Mouse (Mus musculus) embryo, embryonic 10 days (tissue): Measurements from ENCODE around the gene Gm42906.

Experiments used
- DNase-seq: peaks from one replicate; pipeline ENCODE4 v3.0.0-alpha.2; 2015; ENCODE audit warnings: low spot score

Gene Gm42906

DNA sequence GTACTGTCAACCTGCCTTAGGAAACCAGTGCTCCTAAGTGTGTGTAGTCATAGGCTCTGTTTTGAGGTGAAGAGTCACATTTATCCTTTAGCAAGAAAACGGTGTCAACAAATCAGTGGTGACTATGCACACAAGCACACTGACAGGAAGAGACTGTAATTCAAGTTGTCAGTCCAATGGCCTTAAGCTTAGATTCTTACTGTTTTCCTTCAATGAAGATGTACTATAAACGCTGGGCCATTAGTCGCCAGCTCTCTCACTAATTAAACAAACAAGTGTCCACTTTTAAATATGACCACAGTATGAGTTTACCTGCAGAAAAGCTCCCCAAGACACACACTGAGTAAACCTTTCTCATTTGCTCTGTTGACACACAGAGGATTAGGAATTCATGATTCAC lies 238.6 kb downstream of the Gm42906 start:
- DNase-seq: no peak

DNA sequence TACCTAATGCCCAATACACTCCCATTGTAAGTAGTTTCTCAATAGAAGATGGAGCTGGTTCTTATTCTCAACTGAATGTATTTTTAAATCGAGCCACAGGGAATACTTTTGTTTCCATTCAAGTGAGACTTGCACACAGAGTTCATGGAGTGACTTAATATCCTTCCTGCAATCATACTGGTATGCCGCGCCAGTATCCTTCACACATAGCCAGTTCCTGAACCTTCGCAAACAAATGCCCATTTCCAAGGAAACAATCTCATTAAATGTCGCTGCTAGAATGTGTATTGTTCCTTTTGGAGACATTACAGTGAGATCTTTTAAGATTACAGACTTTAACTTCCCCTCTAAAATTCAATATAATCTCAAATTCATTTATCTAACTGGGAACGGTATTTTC lies 239.3 kb downstream of the Gm42906 start:
- no peak for DNase-seq

DNA sequence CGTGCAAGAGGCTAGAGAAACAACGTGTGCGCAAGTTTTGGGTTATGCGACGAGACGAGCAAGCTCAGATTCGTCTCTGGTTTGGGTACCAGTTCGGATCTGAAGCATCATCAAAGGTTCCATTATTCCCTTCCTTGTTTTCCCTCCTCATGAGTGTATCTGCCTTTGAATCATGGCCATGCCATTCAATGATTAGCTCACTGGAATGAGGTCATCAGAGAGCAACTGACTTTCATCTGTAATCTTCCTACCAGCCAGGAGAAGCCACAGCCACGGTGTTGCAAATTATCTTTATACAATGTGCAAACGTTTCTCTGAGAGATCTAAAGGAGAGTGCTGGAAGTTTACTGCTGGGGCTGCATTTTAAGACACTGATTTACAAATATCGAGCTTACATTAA lies 240.6 kb downstream of the Gm42906 start:
- no peak for DNase-seq

DNA sequence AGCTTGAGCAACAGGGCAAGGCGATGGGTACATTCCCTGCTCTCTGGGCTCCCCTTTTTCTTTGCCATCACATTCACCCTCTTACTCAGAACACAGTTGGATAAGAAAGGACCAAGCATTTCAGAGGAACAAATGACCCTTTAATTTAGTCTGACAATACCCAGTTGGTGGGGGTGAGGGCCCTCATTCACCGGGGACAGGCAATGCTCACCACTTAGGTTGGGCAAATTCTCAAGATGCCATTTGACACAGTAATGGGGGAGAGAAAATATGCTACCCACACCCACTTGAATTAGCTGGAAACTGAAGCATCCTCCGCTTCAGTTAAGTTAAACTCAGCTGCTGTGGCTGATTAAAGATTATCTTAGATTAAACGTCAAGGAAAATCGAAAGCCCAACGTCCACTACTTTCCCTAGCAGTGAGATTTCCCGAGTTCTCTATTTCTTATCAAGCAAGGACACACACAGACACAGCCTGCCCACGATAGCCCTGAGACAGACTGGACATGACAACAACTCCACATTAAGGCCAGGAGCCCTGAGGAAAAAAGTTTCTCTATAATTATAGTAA lies 242.6 kb downstream of the Gm42906 start:
- DNase-seq: no peak

DNA sequence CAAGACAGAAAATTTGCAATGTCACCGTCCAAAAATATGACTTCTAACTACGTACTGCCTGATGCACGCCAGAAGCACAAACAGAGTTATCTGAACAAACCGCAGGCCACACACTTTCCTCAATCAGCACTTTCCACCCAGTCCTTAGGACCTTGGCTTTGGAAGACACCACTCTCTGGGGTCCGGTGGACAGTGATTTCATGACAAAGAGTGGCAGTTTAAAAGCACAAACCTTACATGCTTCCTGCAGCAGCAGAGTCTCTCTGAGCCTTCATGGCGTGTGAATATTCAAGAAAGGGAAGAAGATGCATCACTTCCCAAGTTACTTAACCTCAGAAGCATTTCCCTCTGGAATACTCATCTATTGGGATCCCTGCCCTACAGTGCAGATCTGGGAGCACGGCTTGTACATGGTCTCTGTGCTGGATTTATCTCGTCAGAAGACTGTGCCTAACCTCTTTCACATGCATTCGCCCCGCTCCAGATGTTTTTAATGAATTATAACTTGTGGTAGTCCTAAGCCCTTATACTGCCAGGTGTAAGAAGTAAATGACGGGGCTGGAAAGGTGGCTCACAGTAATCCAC lies 244.2 kb downstream of the Gm42906 start:
- no peak for DNase-seq

DNA sequence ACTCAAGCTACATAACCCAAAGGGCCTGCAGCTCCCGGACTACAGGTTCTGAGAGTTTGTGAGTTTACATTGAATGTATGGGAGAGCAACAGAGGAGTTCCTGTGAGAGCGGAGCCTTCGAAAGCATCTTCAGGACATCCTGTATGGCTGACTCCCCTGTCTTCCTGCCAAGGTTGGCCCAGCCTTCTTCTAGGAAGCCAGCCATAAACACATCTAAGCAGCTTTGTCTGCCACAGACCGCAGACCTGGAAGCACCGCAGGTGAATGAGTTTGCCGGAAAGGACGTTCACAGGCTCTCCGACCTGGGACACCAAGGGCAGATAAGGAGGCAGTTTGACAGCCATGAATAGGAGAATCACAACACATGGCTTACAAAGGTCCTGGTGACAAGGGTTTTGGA lies 246.7 kb downstream of the Gm42906 start:
- no peak for DNase-seq

DNA sequence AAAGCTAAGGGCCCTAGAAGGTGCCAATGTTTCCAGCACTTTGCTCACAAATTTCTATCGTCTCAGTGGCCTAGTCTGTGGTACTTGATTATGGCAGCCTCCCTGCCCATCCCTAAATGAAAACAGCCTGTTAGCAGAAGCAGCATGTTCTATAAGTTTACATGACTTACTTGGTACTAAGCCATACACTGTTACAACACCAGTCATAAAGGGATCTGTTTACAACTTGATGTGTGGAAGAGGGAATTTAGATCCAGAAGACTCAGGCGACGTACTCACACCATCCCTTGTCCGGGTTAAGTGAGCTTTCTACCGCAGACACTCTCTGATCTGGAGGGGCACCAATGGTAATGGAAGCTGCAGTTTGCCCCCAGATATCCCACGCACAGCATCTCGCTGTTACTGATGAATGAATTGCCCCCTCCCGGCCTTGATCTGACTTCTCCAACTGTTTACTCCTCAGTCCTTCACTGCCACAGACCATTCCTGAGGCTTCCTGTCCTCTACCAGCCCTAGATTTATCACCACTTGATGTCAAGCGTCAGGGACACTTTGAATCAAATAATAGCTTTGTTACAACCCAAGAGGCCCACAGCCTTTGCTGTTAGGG lies 247.7 kb downstream of the Gm42906 start:
- no peak for DNase-seq

DNA sequence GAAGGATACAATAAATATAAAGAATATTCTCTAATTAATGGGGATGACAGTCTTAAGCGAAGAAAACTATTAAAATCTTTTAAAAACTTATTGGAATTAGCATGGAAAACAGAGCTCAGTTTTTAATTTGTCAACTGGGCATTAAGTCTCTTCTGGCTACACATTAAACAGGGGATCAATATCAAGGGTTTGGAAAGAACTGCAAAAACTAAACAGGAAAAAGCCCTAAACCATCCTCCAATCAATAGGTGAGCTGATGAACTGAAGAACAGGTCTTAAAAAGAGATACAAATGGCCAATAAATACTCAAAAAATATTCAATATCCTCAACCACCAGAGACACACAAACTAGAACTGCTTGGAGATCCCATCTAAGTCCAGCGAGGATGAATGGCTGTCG lies 250.8 kb downstream of the Gm42906 start:
- DNase-seq: no peak

DNA sequence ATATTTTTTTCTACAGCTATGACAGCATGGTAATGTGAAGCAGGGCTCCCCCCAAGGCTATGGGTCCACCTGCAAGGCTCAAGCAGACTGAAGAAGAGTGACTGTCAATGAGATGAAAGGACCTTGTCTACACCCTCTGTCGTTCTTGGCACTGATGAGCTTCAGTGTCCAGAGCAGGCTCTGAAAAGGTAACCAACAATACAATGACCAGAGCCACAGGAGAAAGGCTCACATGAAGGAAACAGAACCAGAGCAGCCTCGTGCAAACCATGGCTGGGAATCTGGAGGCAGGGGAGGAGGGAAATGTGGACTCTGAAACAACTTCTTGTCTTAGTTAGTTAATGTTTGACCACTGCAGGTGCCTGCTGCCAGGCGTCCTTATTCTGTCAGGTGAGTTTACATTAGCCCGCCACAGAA lies 252.1 kb downstream of the Gm42906 start:
- DNase-seq: no peak

DNA sequence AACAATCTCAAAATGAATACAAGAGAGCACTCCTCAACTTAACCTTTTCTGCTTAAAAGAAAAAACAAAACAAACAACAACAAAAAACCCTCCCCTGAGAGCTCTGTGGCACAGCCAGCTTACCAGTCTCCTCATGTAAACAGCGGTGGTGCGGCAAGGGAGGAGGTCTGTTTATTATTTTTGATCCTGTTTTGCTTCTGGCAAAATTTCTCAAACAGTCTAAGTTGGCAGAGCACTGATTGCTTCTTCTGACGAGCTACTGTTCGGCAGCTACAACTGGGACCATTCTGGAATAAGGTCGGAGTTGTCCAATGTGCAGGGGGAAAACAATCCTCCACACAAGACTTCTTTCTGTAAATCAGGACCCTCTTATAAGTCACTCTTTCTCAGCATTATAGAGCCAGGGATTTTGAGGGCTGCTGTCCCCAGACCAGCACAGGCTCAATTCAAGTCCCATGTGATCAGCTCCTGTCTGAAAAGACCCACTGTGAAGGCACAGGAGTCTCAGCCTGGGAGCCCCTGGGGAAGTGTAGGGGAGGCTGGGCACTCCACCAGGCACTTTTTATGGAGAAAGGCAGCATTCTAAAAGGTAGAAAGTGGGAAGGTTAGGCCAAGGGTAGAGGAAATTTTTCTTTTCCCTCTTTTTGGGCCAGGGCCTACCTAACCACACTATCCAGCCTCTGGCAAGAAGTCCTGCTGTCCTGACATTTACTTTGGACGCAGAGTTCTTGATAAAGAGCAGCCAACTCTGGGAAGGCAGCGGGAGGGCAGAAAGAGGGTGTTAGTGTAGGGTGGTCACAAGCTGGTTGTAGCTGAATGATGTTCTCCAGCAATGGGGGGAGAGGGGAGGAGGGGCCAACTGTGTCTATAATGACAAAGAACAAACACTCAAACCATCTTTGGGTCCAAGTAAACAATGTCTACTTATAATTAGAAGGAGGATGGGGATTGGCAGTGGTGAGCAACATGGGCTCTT lies 253.2 kb downstream of the Gm42906 start:
- DNase-seq: no peak

DNA sequence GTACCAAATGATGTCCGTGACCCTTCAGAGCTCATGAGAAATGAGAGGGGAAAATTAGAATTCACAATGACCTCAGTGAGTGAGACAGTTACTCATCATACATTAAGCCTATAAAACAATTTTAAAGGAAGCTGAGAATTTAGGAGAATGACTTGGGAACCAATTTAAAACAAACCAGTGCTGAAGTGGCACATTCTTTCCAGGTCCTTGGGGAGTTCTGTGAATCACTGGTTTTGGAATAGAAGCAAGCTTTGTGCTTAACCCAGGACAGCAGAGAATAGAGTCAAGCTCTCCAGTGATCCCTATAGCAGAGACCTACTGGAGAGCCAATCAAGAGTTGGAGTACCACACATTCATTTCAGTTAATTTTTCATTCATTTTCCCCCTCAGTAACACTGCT lies 254.2 kb downstream of the Gm42906 start:
- no peak for DNase-seq

DNA sequence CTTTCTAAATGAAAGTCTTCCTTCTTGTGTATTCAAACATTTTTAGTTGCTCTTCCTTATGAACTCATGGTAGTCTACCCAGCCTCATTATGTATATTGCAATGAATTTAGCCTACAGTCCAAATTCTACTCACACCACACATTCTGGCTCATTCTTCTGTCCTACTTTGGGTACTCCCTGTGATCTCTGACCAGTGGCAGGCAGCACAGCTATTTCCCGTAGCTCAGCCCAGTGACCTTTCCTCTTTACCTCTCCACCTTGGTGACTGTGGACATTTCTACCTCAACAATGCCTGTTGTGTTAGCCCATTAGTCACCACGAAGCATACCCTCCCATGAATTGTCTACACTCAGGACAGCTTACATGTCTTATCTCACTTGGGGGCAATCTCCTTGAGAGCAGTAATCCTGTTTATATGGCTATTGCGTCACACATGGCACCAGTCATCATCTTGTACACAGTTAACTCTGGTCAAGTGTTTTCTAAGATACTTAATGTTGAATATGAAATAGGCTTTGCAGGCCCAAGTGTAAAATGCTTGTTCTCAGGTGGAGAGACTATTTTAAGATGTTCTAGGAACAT lies 257.7 kb downstream of the Gm42906 start:
- no peak for DNase-seq

DNA sequence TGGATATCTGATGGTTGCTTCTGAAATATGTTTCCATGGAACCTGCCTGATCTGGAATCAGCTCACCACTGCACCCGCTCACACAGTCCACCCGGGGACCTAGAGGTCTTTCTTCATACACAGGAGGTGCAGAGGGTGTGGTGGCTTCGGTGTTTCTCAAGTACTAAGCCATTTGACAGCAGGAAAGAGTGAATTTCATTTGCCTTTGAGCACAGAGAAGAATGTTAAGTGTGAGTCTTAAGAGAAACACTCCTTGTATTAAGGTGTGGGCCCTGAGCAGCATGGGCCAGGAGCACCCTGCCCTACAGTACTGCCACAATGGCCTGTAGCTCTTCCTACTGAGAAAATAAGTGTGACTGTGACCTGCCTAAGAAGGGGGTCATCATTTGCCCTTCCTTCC lies 259.8 kb downstream of the Gm42906 start:
- no peak for DNase-seq

DNA sequence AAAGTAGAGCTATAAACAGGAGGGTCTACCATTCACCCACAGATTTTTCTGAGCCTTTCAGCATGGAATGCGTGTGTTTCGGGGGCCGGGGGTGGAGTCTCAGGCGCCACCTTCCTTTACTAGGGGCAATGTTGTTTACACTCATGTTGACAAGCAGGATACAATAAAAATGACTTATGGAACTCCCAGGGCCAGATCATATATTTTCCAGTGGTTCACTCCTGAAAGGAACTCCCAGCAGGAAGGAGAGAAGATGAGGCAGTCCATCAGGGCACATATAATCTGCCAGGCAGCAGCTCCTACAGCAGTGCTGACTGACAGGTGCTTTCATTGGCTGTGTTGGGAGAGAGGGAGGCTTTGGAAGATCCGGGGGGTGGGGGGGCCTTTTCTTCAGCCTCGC lies 260.3 kb downstream of the Gm42906 start:
- DNase-seq: no peak

DNA sequence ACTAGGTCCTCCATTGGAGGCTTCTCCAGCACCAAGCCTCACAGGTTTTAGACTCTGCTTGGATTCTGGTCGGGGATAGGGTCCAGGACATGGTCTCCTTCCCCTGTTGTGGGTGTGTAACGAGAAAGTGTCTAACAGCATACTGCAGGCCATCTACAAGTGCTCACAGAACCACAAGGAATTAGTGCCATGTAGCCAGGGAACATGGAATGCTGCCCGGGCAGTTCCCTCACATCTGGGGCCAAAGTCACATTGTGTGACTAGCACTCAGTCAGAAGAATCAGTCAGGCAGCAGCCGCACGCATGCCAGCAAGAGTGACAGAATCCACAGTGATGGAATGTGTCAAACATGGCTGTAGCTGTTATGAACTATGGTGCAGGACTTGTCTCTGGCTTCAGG lies 261.7 kb downstream of the Gm42906 start:
- DNase-seq: no peak

DNA sequence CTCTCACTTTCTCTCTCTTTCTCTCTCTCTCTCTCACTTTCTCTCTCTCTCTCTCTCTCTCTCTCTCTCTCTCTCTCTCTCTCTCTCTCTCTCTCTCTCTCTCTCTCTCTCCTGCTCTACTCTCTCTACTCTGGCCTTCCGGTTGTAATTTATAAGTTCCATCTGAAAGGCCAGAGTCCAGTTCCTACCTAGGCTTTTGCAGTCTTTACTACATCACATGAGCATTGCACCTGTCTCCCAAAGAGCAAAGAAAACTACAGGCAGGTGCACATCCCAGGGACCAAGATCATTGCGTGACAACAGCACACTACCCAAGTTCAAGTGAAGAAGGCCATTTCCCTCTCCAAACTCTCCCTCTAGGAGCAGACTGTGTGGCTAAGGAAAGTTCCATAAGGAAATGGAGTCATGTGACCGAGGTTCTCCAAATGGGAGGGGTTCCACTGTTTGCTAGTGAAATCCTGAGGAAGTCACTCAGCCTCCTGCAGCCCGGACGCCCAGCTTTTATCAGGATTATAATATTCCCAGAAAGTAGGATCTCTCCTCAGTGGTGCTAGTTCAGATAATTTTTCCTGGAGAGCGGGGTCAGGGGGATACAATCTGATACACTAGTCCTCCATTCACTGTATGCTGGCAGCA lies 262.5 kb downstream of the Gm42906 start:
- DNase-seq: no peak

DNA sequence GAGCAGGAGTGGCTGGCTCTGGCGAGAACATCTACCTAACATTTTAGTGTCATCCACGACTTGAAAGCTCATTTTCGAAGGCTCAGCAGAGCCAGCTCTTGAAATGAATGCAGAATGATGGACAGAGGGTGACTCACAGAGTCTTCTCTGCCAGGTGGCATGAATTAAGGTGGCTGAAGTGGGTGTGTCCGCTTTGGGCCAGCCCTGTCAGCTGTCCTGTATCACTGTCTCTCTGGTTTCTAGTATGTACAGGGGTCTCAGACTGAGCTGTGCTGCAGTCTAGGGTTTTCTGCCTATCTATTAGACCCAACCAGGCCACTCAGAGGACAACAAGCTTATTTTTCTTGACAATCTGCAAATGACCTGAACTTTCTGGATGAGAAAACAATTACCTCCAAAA lies 263.1 kb downstream of the Gm42906 start:
- DNase-seq: no peak

DNA sequence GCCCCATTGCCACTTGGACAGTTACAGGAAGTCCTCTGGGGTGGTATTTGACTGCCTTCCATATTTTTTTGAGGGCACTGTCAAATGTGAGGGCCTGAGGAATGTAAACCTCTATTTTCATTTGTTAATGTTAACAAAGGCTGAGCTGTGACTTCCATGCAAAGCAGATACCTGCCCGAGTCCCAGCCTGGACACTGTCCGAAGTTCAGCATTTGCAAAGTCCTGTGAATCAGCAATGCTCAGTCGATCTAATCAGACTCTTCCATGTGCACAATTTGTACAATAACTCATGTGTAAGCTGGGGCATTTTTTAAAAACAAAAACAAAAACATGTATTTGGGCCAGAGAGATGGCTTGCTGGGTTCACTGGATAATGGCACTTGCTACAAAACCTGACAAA lies 265.3 kb downstream of the Gm42906 start:
- no peak for DNase-seq

DNA sequence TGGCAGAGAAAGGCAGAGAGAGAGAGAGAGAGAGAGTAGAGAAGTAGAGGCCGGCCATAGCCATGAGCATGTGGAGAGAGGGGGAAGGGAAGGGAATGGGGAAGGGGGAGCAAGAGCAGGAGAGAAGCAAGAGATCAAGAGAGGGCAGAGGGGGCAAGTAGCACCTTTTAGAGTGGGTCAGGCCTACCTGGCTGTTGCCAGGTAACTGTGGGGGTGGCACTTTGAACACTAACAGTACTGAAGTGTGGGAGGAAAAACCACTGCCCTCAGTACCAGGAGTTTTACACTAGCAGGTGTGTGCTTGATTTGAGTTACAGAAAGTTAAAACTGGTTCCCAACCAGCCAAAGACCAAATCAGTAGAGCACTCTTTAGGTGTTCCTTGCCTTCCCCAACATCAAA lies 272.7 kb downstream of the Gm42906 start:
- DNase-seq: no peak

DNA sequence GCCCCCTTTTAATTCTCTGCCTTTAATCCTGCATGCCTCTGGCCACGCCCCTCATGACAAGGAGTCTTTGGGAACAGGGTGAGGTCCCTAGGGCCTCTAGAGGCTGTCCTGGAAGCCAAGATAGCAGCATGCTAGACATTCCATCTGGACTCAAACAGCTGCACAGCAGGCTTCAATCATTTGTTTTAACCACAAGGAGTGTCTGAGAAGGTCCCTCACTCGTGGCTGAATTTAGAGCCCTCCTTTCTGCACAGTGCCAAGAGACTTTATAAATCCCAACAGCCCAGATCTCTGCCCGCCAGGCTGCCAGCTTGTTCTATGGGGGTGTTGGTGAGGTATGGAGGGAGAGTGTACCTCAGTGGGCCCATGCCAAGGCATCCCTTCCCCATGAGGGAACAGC lies 273.2 kb downstream of the Gm42906 start:
- peak; percentile 35 for DNase-seq

DNA sequence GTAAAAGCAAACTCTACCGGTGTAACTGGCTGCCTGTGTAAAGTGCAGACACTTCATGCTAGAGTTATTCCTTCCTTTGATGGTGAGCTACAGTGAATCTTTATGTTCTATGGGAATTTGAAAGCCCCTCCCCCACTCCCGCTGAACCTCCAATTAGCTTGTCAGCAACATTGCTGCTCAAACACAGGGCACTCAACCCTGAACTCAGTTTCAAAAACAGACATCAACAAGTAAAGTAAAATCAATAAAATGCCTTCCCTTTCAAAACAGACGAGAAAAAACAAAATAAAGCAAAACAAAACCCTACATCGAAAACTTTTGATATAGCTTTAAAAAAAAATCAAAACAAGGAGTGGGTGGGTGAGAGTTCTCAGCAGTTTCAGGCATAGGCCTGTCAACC lies 273.9 kb downstream of the Gm42906 start:
- no peak for DNase-seq

DNA sequence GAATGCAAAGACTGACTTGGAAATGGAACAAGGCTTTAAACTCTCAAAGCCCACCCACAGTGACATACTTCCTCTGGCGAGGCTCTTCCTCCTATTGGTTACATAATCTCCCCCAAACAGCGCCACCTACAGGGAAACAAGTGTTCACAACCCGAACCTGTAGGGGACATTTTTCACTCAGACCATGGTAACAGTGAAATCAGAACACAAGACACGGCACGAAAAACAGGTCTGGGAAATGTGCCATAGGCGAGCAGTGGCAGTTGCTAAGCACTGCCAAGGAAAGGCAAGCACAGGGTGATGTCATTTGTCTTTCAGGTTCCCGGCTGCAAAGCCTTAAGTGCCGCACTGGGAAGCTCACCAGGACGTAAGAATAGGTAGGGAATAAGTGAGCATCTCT lies 276.4 kb downstream of the Gm42906 start:
- no peak for DNase-seq
